Mouse (Mus musculus) intestine, postnatal 0 days (tissue): ENCODE measurements around the gene Cluh. TPM values are rescaled to one million over a fixed set of nuclear protein-coding genes. Genes with fewer than 3 reads are reported as not detected.

ENCODE experiments used
- ATAC-seq: fragments of 200-750 bp; cut with Nextera tagmentation; 2 replicates; pipeline ENCODE4 v1.8.0; 2017; ENCODE audit warnings: mild to moderate bottlenecking, moderate TSS enrichment, moderate library complexity
- H3K27ac ChIP-seq: fragments of 300-500 bp; sonication (generic); 2 replicates; pipeline ENCODE4 v1.5.1; 2014; ENCODE audit warnings: mild to moderate bottlenecking, low read depth, low read length, moderate library complexity
- H3K27me3 ChIP-seq: fragments of 300-500 bp; sonication (generic); replicated peaks from 2 replicates; pipeline ENCODE4 v1.6.1; 2014; ENCODE audit warnings: low read length, mixed read lengths; ENCODE audit not compliant: control insufficient read depth, insufficient read depth
- H3K36me3 ChIP-seq: fragments of 300-500 bp; sonication (generic); 2 replicates; pipeline ENCODE4 v1.6.1; 2014; ENCODE audit warnings: mild to moderate bottlenecking, moderate library complexity; ENCODE audit not compliant: control insufficient read depth, insufficient read depth
- H3K4me1 ChIP-seq: fragments of 300-500 bp; sonication (generic); replicated peaks from 2 replicates; pipeline ENCODE4 v1.6.1; 2014; ENCODE audit warnings: antibody characterized with exemption, low read length, mixed read lengths; ENCODE audit not compliant: control insufficient read depth, insufficient read depth
- H3K4me2 ChIP-seq: fragments of 300-500 bp; sonication (generic); replicated peaks from 2 replicates; pipeline ENCODE4 v1.6.1; 2014; ENCODE audit warnings: low read depth, mild to moderate bottlenecking, moderate library complexity
- H3K4me3 ChIP-seq: fragments of 300-500 bp; sonication (generic); 2 replicates; pipeline ENCODE4 v1.5.1; 2014; ENCODE audit warnings: low read depth, low read length
- H3K9ac ChIP-seq: fragments of 300-500 bp; sonication (generic); 2 replicates; pipeline ENCODE4 v1.6.1; 2014; ENCODE audit warnings: mild to moderate bottlenecking, low read depth, low read length
- H3K9me3 ChIP-seq: fragments of 300-500 bp; sonication (generic); 2 replicates; pipeline ENCODE4 v1.6.1; 2016; ENCODE audit warnings: mixed run types; ENCODE audit not compliant: control insufficient read depth
- CTCF ChIP-seq: sonication (generic); IDR thresholded peaks from 2 replicates; pipeline ENCODE4 v1.5.1; 2016; ENCODE audit warnings: low read depth, mild to moderate bottlenecking, control low read depth, antibody characterized with exemption, moderate library complexity
- WGBS: fragments of 180-500 bp; shearing (Covaris S2); extraction: QIAGEN DNeasy Blood & Tissue Kit; methylation state at CpG from one replicate; pipeline ENCODE4 v1.1.7; 2014; 5-methylcytosine and 5-hydroxymethylcytosine counted together
- polyA plus RNA-seq: library from polyadenylated mRNA; unstranded; fragments of >200 nt; fragmentation: Nextera tagmentation; extraction: Ambion mirVana; gene quantifications from 2 replicates; pipeline ENCODE4 v1.2.1, GENCODE M21; 2015

Cluh gene
- 21.4 and 23.1 TPM in 2 replicates for polyA plus RNA-seq

DNA sequence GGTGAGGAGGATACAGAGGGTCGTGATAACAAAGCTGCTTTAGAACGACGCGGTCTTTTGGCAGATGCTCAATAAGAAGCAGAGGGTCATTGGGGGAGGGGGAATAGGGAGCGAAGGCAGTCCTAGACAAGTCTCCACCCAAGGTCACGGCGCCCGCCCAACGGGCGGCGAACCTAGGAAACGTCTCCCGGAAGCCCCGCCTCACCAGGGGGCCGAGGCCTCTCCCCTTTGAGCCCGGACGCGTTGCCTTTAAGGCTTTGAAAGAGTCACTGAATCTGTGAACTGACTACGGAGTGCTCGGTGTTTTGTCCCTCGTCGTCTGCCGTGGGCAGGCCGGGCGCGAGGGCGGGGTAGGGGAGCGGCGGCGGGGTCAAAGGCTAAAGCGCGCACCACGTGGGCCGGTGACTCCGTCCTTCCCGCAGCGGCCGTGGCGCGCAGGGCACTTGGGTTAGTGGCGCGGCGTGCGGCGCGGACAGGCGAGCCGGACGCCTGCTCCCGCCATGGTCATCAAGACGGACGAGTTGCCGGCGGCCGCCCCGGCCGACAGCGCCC lies at the start of gene Cluh:
TSS of gene Cluh (plus strand) at position 401 of the 552 bp plus-strand sequence.
- H3K4me2 ChIP-seq = peak within 1 kb of the TSS; percentile 82
- peak within 1 kb of the TSS; percentile 96 for H3K27ac ChIP-seq
- 0% methylated on average over 58 of the region's 58 CpGs for WGBS
- no peaks in the 10 kb centered on the region for H3K27me3 ChIP-seq
- H3K4me3 ChIP-seq = peak within 1 kb of the TSS; percentile 99
- no peaks in the 10 kb centered on the region for H3K9me3 ChIP-seq
- peak within 1 kb of the TSS; percentile 95 for H3K9ac ChIP-seq
- 0 out of 2 replicates have a peak, but pooled peaks cover 11% of the 10 kb centered on the region for H3K4me1 ChIP-seq
- TF ChIP-seq CTCF = no peak
- H3K36me3 ChIP-seq = peaks cover 6% of the 10 kb centered on the region; the same call in 1 of the 2 replicates
- peak; percentile 88 for ATAC-seq

DNA sequence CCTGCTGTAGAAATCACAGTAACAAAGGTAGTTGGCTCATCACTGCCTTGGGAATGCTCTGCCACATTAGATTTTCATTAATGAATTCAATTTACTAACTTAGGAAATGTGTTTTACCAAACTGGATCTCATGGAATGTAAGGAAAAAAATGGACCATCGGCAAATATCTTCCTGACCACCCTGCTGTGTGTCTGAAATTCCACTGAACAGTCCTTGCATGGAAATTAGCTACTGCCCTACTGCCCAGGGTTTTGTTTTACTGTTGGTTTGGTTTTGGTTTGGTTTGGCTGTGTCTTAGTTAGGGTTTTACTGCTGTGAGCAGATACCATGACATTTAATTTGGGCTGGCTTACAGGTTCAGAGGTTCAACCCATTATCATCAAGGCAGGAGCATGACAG lies 47.0 kb upstream of the Cluh start:
- no peak overlapping the region for H3K4me3 ChIP-seq
- no peak for TF ChIP-seq CTCF
- H3K4me2 ChIP-seq = no peak overlapping the region
- 87% methylated on average over 1 of the region's 1 CpGs for WGBS
- no peak for ATAC-seq
- H3K27me3 ChIP-seq = no peaks in the 10 kb centered on the region
- H3K27ac ChIP-seq = no peak overlapping the region
- H3K9me3 ChIP-seq = no peaks in the 10 kb centered on the region; the same call in 1 of the 2 replicates
- H3K4me1 ChIP-seq = no peaks in the 10 kb centered on the region
- H3K9ac ChIP-seq = no peak overlapping the region
- no peaks in the 10 kb centered on the region for H3K36me3 ChIP-seq

DNA sequence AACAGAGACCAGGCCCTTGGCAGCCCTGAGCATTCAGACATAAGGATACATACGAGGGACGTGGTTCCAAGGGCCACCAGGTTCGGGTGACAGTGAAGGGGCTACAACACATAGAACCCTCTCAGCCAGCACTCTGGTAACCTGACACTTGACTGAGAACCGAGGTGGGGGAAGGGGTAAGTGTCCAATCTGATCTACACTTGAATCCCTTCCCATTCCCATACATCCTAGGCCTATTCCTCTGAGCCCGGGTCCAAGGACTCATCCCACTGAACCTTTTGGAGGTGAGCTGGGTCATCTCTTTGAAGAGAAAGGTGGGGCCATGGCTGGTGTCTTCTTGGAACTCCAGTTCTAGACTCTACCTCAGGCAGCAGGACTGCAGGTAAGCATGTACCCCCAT lies 39.2 kb upstream of the Cluh start:
- 43% methylated on average over 5 of the region's 5 CpGs for WGBS
- H3K9ac ChIP-seq = no peak overlapping the region
- H3K4me1 ChIP-seq = no peaks in the 10 kb centered on the region
- H3K9me3 ChIP-seq = no peaks in the 10 kb centered on the region
- peak overlapping the region; percentile 39 for H3K4me3 ChIP-seq
- peaks cover 33% of the 10 kb centered on the region for H3K27me3 ChIP-seq
- H3K27ac ChIP-seq = no peak overlapping the region
- no peak for TF ChIP-seq CTCF
- H3K36me3 ChIP-seq = no peaks in the 10 kb centered on the region
- ATAC-seq = no peak
- H3K4me2 ChIP-seq = no peak overlapping the region

DNA sequence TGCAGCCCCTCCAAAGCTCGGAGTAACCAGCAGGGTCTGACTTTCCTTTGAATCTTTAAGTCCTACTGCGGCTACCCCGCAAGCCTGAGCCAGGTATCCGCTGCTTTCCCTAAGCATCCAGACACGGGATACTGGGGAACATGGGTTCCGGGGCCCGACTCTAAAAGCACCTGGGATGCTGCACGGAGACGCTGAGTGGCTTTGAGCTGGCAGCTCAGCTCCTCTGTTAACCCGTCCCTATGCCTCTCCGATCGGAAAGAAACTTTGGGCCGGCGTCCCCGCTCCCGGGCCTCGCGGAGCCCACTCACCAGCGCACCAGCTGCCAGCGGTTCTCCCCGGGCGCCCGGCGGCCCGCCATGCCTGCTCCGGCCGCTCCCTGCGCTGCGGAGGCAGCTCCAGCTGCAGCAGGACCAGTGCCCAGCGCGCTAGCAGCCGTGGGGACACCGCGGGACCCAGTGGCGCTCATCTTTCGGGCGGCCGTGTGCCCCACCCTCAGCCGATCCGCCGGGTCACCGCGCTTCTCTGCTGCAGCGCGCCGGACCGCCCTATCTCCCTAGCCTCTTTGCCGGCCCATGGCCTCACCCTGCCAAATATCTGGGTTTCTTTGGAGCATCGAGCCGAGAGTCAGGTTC lies 38.6 kb upstream of the Cluh start, which contains the start of gene Rap1gap2:
TSS of gene Rap1gap2 (minus strand) at position 371 of the 632 bp plus-strand sequence.
- no peak for ATAC-seq

DNA sequence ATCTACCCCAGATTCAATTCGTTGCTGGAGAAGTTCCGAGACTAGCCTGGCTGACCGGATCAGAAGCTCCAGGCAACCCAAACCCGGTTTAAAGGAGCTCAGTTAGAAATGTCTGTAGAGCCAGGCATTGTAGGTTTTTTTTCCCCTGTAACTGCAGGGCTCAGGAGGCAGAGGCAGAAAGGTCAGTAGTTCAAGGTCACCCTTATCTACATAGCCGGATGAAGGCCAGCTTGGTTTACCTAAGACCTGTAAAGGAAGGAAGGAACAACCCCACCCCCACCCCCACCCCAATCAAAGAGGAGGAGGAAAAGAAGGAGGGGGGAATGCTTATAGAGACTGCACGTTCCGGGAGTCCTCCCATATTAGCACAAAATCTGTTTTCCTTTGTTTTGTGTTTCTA lies 37.9 kb upstream of the Cluh start:
- no peaks in the 10 kb centered on the region for H3K4me1 ChIP-seq
- ATAC-seq = no peak
- no peaks in the 10 kb centered on the region for H3K9me3 ChIP-seq
- no peak for TF ChIP-seq CTCF
- H3K9ac ChIP-seq = no peak overlapping the region
- 8% methylated on average over 7 of the region's 7 CpGs for WGBS
- peaks cover 37% of the 10 kb centered on the region for H3K27me3 ChIP-seq
- peak overlapping the region; percentile 39 for H3K4me3 ChIP-seq
- H3K36me3 ChIP-seq = no peaks in the 10 kb centered on the region
- no peak overlapping the region for H3K27ac ChIP-seq
- peak overlapping the region; percentile 74; the same call in 1 of the 2 replicates for H3K4me2 ChIP-seq

More for the DNA sequence above, 38.6 kb upstream of the Cluh start, which contains the start of gene Rap1gap2:
- Histone ChIP-seq H3K4me1 (no peaks in the 10 kb centered on the region), H3K9me3 (no peaks in the 10 kb centered on the region), H3K4me2 (peak within 1 kb of the TSS; percentile 74), H3K36me3 (no peaks in the 10 kb centered on the region), H3K27me3 (peaks cover 33% of the 10 kb centered on the region), H3K9ac (no peak within 1 kb of the TSS), H3K27ac (no peak within 1 kb of the TSS), H3K4me3 (peak within 1 kb of the TSS; percentile 39)
- TF ChIP-seq CTCF = no peak
- 1% methylated on average over 50 of the region's 50 CpGs for WGBS

DNA sequence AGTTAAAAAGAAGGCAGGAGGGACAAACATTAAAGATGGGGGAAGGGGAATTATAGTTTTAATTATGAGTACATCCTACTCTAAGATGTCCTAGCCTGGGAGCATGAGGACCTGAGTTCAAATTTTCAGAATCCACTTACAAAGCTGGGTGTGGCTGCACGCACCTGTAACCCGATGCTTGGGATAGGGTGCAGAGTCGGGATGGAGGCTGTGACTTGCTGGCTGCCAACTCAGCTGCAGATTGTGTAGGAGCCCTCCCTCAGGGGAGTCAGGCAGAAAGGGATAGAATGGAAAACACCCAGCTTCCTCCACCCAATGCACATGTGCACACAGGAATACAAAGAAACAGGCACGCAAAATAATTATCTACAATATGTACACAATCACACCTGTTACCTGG lies 35.9 kb upstream of the Cluh start:
- Histone ChIP-seq H3K27me3 (peaks cover 40% of the 10 kb centered on the region), H3K4me1 (no peaks in the 10 kb centered on the region), H3K27ac (no peak overlapping the region), H3K36me3 (no peaks in the 10 kb centered on the region), H3K4me3 (no peak overlapping the region), H3K9me3 (no peaks in the 10 kb centered on the region), H3K4me2 (no peak overlapping the region), H3K9ac (no peak overlapping the region)
- 59% methylated on average over 4 of the region's 4 CpGs for WGBS
- TF ChIP-seq CTCF = no peak
- no peak for ATAC-seq
